Mouse (Mus musculus): ENCODE measurements around the gene Hnmt. TPM values are rescaled to one million over a fixed set of nuclear protein-coding genes. Genes with fewer than 3 reads are reported as not detected.
"Not testable (repeated sequence)": the region's sequence is repeated elsewhere in the genome, so short reads cannot be mapped to it uniquely, and the experiment has no call there.

Gene Hnmt
- polyA plus RNA-seq, 1 experiment from 2014 or later, result 1.6 TPM

GRCm38 (mm10) chr2:23996830-23997229, 52.4 kb downstream of the Hnmt start:
- H3K27ac ChIP-seq, result no peak overlapping the region
- DNase-seq (ENCODE audit: extremely low spot score, low spot score), result no peak
- WGBS, result 86% methylated on average over 2 of the region's 2 CpGs
- H3K36me3 ChIP-seq (replicated peaks), result no peaks in the 10 kb centered on the region
- no peaks in the 10 kb centered on the region for H3K4me1 ChIP-seq
- H3K4me3 ChIP-seq, result no peak overlapping the region
- H3K9me3 ChIP-seq, result no peaks in the 10 kb centered on the region
- H3K27me3 ChIP-seq (ENCODE audit: poor library complexity, severe bottlenecking), result no peaks in the 10 kb centered on the region

GRCm38 (mm10) chr2:23990034-23990573, 59.1 kb downstream of the Hnmt start:
- not testable (repeated sequence) for H3K36me3 ChIP-seq (replicated peaks); H3K4me1 ChIP-seq; H3K27me3 ChIP-seq (ENCODE audit: poor library complexity, severe bottlenecking); H3K9me3 ChIP-seq; H3K4me3 ChIP-seq; DNase-seq (ENCODE audit: extremely low spot score, low spot score); H3K27ac ChIP-seq
- 87% methylated on average over 9 of the region's 9 CpGs for WGBS

GRCm38 (mm10) chr2:23987283-23987682, 61.9 kb downstream of the Hnmt start:
- Histone ChIP-seq H3K4me1 (no peaks in the 10 kb centered on the region), H3K36me3 (replicated peaks) (no peaks in the 10 kb centered on the region), H3K27me3 (ENCODE audit: poor library complexity, severe bottlenecking) (no peaks in the 10 kb centered on the region), H3K27ac (no peak overlapping the region), H3K9me3 (no peaks in the 10 kb centered on the region), H3K4me3 (no peak overlapping the region)
- no peak for DNase-seq (ENCODE audit: extremely low spot score, low spot score)

- DNase-seq (ENCODE audit: extremely low spot score, low spot score), result no peak
- Histone ChIP-seq H3K27me3 (ENCODE audit: poor library complexity, severe bottlenecking) (no peaks in the 10 kb centered on the region), H3K27ac (no peak overlapping the region), H3K4me3 (no peak overlapping the region), H3K9me3 (no peaks in the 10 kb centered on the region), H3K36me3 (replicated peaks) (no peaks in the 10 kb centered on the region), H3K4me1 (no peaks in the 10 kb centered on the region)
These were observed 65.9 kb downstream of the Hnmt start for GRCm38 (mm10) chr2:23983343-23983742.

- H3K4me1 ChIP-seq, result no peaks in the 10 kb centered on the region
- 66% methylated on average over 1 of the region's 1 CpGs for WGBS
- no peak overlapping the region for H3K27ac ChIP-seq
- H3K36me3 ChIP-seq (replicated peaks), result no peaks in the 10 kb centered on the region
- no peak overlapping the region for H3K4me3 ChIP-seq
- no peak for DNase-seq (ENCODE audit: extremely low spot score, low spot score)
- no peaks in the 10 kb centered on the region for H3K27me3 ChIP-seq (ENCODE audit: poor library complexity, severe bottlenecking)
- H3K9me3 ChIP-seq, result no peaks in the 10 kb centered on the region
These were observed 66.3 kb downstream of the Hnmt start for GRCm38 (mm10) chr2:23982860-23983259.

- H3K36me3 ChIP-seq (replicated peaks); H3K9me3 ChIP-seq; DNase-seq (ENCODE audit: extremely low spot score, low spot score); H3K4me1 ChIP-seq; H3K27me3 ChIP-seq (ENCODE audit: poor library complexity, severe bottlenecking); H3K4me3 ChIP-seq; H3K27ac ChIP-seq: not testable (repeated sequence)
- whole genome bisulfite sequencing, result 95% methylated on average over 15 of the region's 15 CpGs
These were observed 88.4 kb downstream of the Hnmt start for GRCm38 (mm10) chr2:23960659-23961274.

Other genes with a start within 250 kb of the Hnmt start
- gene Tbpl2, start 47.2 kb upstream of the Hnmt start, polyA plus RNA-seq (2016; fragmentation: Nextera tagmentation; extraction: Ambion mirVana), result not detected in 2 replicates
- gene Il1f8, start 103.8 kb upstream of the Hnmt start, polyA plus RNA-seq (2016; fragmentation: Nextera tagmentation; extraction: Ambion mirVana), result not detected in 2 replicates
- not detected in 2 replicates for gene Il1f9, start 137.1 kb upstream of the Hnmt start, polyA plus RNA-seq (2016; fragmentation: Nextera tagmentation; extraction: Ambion mirVana)
- not detected in 2 replicates for gene Il1f6, start 166.0 kb upstream of the Hnmt start, polyA plus RNA-seq (2016; fragmentation: Nextera tagmentation; extraction: Ambion mirVana)
- not detected in 2 replicates for gene Il1f5, start 227.6 kb upstream of the Hnmt start, polyA plus RNA-seq (2016; fragmentation: Nextera tagmentation; extraction: Ambion mirVana)
- gene Il1f10, start 241.8 kb upstream of the Hnmt start, polyA plus RNA-seq (2016; fragmentation: Nextera tagmentation; extraction: Ambion mirVana), result not detected in 2 replicates